Mouse (Mus musculus): ENCODE results near the gene Osbpl10.

DNA sequence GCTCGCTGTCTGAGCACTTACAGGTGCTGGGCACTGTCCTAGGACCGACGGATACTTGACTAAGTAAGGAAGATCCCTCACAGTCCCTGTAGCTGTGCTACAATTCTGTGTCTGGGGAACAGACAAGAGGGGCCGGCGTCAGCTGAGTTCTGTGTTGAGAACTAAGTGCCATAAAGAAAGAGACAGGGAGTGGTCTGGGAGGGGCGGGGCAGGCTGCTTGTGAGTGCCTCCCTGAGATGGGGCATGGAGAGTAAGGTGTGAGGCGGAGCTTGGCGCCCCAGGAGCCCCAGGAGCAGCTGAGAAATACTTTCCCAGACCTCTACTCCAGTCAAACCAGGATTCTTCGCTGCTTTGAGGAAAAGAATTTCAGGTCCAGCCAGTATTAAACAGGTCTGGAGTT lies 239.6 kb downstream of the Osbpl10 start:
- TF ChIP-seq CTCF (IDR thresholded peaks at IDR 0.05; ENCODE audit: low read depth) (no peak), EP300 (optimal IDR thresholded peaks at IDR 0.05) (no peak)

All from stomach, postnatal 0 days (tissue).